Mouse (Mus musculus) left cerebral cortex, adult 2 months (tissue): Measurements from ENCODE around the gene Iqch. TPM values are rescaled to one million over a fixed set of nuclear protein-coding genes. Genes with fewer than 3 reads are reported as not detected.

ENCODE experiments used
- DNase-seq, 2 experiments: peaks; one replicate each; pipeline ENCODE4 v3.0.0; 2021 to 2022; ENCODE audit warnings: low spot score in 2 of 2, mixed read lengths in 1 of 2; ENCODE audit errors: extremely low spot score in 1 of 2
- H3K27ac ChIP-seq: fragments of 200-600 bp; 2 replicates; pipeline ENCODE4 v1.8.1; 2022
- H3K4me3 ChIP-seq: fragments of 200-600 bp; 2 replicates; pipeline ENCODE4 v1.8.1; 2022
- CTCF ChIP-seq: fragments of 200-600 bp; IDR thresholded peaks from 2 replicates; pipeline ENCODE4 v1.8.1; 2022; ENCODE audit warnings: antibody characterized with exemption, mild to moderate bottlenecking, moderate library complexity
- intact Hi-C: fragments of 180-260 bp; cut with DNase I; formaldehyde crosslinking; loops from one replicate; pipeline ENCODE4 v1.15.1; 2025
- long read RNA-seq, 2 experiments: library from polyadenylated mRNA; stranded (forward); transcript quantifications; one replicate each; pipeline ENCODE4 v2.0.0; 2021; ENCODE audit warnings: borderline mapping rate in 2 of 2
- total RNA-seq, 2 experiments: library from RNA; stranded (reverse); gene quantifications; 2 replicates each; pipeline ENCODE4 v1.2.3; 2021

Gene Iqch
- not detected for total RNA-seq
- long read RNA-seq, experiment 1: 0 reads
- long read RNA-seq, experiment 2, partial matches to known transcripts: 0 of 1 reads
- long read RNA-seq, experiment 2, other reads (novel, unspliced or antisense): 1 of 1 reads

DNA sequence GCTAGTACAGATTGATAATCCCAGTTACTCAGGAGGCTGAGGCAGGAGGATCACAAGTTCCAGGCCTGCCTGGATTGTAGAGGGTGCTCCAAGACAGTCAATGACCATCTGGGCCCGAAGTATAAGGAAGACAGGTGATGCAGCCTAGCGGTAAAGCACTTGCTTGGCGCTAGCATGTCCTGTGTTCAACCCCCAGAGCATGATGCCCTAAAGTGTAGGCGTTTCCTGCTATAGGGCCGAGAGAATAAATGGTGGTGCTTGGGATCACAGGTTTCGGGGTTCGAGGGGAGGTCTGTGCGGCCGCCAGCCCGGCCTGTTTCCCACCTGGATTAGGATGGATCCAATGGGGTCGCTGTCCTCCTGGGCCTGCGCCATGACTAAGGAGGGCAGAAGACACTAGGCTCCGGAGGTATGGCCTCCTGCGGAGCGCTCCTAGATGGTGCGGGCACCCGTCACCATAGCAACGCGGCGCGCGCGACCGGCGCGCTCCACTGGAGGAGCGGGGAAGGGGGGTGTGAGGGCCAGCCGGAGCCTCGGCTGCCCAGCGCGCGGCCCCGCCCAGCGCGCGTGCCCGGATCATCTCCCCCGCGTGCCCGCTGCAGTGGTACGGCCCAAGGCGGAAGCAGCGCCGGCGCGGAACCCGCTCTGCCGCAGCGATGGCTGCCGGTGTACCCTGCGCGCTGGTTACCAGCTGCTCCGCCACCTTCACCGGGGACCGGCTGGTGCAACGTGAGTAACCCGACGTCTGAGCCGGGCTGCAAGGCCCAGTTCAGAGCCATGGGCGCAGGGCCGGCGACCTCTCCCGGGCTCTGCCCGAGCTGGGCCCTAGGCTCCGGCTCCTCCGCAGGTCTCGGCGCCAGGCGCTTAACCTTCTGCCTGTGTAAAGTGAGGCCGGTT, at the start of gene Iqch, which contains the start of gene Aagab:
Iqch (minus strand) TSS at position 451 of the 897 bp plus-strand sequence.
Aagab (plus strand) TSS at position 618 of the 897 bp plus-strand sequence.
- peak within 1 kb of the TSS; percentile 88 for H3K27ac ChIP-seq
- H3K4me3 ChIP-seq: peak within 1 kb of the TSS; percentile 96
- peak; percentile 98 to 99 for DNase-seq
- intact Hi-C loops: loop anchor here (5.0 kb wide), 1 partner anchor 205 kb away; the partner anchor contains the start of gene 2300009A05Rik
- no peak; the same call in 1 of the 2 replicates for TF ChIP-seq CTCF

DNA sequence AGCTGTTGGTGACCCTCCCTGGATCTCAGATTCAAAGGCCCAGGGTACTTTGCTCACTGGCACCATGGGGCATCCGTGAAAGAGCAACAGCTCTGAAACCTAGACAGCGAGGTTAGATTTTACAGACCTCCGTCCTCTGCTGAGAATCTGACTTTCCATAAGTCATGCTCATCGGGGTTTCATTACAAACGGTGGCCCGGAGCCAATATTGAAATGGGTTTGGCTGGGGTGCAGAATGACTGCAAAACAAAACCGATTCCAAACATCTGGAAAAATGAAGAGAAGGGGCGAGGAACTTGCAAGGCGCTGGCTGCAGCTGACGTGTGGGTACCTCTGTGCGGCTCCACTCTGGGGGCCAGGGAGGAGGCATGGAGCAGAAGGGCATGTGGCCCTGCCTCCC, 49.3 kb upstream of the Iqch start:
- intact Hi-C loops: loop anchor here (5.0 kb wide), 1 partner anchor 106 kb away; the partner anchor contains the start of gene Smad3
- H3K4me3 ChIP-seq: no peak overlapping the region
- H3K27ac ChIP-seq: peak overlapping the region; percentile 79
- TF ChIP-seq CTCF: no peak
- no peak for DNase-seq

DNA sequence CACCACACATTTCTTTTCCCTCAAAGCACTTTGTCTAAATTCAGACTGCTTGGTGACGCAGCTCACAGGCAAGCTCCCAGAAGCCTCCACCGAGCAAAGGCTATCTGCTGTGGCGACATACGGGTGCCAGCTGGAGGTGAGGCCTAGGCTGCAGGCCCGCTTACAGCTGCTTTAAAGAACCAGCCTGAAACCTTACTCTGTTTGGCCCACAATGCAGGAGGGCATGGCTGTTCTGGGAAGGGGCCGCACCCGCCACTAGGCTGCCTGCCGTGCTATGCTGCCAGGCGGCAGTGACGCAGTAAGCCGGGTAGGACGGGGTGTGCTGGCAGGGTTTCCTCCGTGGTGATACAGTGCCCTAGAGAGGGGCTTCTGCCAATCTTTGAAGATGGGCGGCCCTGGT, 48.6 kb upstream of the Iqch start:
- TF ChIP-seq CTCF: no peak
- peak in 1 of 2 experiments; percentile 41 for DNase-seq
- H3K27ac ChIP-seq: peak overlapping the region; percentile 79
- H3K4me3 ChIP-seq: no peak overlapping the region
- intact Hi-C loops: loop anchor here (1.0 to 5.0 kb wide), 2 partner anchors 106 to 193 kb away; partner anchors contain the start of gene Smad3

GRCm38 (mm10) chr9:63649841-63650545, 47.7 kb upstream of the Iqch start:
- intact Hi-C loops: loop anchor here (1.0 to 5.0 kb wide), 2 partner anchors 107 to 194 kb away; partner anchors contain the start of gene Smad3
- Histone ChIP-seq H3K27ac (peak overlapping the region; percentile 79; the same call in 1 of the 2 replicates), H3K4me3 (no peak overlapping the region)
- peak; percentile 50 for TF ChIP-seq CTCF
- DNase-seq: no peak

- no peak overlapping the region for H3K4me3 ChIP-seq
- peak overlapping the region; percentile 76 for H3K27ac ChIP-seq
- DNase-seq: no peak
- no peak for TF ChIP-seq CTCF
- intact Hi-C loops: no loop called here
Measured at GRCm38 (mm10) chr9:63648520-63648918, 46.2 kb upstream of the Iqch start.

DNA sequence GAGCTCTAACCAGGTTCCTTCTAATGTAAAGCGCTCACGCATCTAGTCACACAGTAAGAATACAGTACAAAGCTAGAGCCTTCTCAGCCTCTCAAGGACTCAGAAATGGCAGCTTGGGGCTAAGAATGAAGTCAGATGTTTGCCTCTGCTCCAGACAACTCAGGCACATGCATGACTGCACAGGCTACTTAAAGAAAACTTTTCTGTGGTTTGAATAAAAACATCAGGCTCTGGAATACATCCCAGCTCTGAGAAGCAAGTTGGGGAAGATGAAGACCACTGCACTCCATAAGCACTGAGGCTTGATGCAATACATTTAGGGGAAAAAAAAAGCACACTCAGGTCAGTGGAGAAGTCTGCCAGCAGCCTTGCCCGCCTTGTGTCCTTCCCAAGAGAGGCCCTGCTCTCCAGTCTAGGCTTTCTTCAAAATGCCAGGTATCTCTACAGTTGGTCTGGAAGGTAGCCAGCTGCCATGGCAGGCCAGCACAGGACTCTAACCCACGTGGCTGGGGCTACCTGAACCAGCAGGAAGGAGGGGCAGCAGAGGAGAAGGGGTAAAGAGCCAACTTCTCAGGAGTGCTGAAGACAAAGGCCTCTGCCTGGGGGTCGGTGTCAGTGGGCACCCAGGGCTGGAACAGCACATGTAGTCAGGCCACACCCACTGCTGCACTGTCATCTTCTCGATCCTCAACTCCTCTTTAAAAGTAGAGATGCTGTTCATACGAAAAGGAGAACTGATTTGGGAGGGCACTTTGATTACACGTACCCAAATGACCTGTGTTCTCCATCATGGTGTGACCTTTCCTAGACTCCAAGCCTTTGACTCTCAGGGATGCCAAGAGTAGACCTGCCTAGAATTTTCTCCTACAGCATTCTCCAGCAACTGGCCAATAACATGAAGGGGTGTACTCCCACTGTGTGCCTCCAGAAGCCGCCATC, 45.6 kb upstream of the Iqch start:
- intact Hi-C loops: no loop called here
- peak overlapping the region; percentile 76 for H3K27ac ChIP-seq
- DNase-seq: no peak
- no peak; the same call in 1 of the 2 replicates for TF ChIP-seq CTCF
- no peak overlapping the region for H3K4me3 ChIP-seq

- Histone ChIP-seq H3K27ac (no peak overlapping the region), H3K4me3 (no peak overlapping the region)
- intact Hi-C loops: no loop called here
- no peak for TF ChIP-seq CTCF
- DNase-seq: no peak
Measured at GRCm38 (mm10) chr9:63645084-63645483, 42.8 kb upstream of the Iqch start.

DNA sequence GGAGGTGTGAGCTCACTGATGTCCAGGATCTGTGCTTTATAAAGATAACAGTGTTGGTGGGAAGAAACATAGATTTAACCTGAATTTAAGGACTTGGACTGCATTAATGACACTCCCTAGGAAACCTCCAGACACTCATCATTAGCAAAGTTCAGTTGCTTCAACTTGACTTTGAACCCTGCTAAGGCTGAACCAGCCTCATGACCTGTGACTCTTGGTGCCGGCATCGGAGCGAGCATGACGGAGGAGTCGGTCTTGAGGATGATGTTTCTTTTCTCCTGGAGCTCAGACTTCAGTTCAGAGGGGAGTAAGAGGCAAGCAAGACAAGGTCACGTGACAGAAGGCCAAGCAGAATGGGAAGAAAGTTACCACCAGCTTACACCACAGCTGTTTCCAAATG, 41.7 kb upstream of the Iqch start:
- DNase-seq: no peak
- intact Hi-C loops: no loop called here
- 0 out of 2 replicates have a peak overlapping the region, but pooled peaks have one; percentile 21 for H3K27ac ChIP-seq
- no peak overlapping the region for H3K4me3 ChIP-seq
- no peak for TF ChIP-seq CTCF

GRCm38 (mm10) chr9:63641983-63642646, 39.8 kb upstream of the Iqch start:
- intact Hi-C loops: no loop called here
- H3K27ac ChIP-seq: peak overlapping the region; percentile 89
- no peak for TF ChIP-seq CTCF
- DNase-seq: no peak
- no peak overlapping the region for H3K4me3 ChIP-seq

GRCm38 (mm10) chr9:63636113-63636512, 33.8 kb upstream of the Iqch start:
- no peak for TF ChIP-seq CTCF
- peak overlapping the region; percentile 42; the same call in 1 of the 2 replicates for H3K27ac ChIP-seq
- DNase-seq: no peak
- H3K4me3 ChIP-seq: no peak overlapping the region
- intact Hi-C loops: no loop called here
